Mouse (Mus musculus) G1E (cell line): Measurements from ENCODE around the gene Slc22a23.

ENCODE experiments used
- CTCF ChIP-seq: IDR thresholded peaks from 2 replicates; pipeline ENCODE4 v1.5.1; 2012; ENCODE audit warnings: low read depth, low read length, inconsistent platforms, mixed read lengths
- GATA1 ChIP-seq: IDR thresholded peaks from 2 replicates; pipeline ENCODE4 v1.6.1; 2012; ENCODE audit warnings: borderline replicate concordance, low read length, inconsistent platforms, mixed read lengths
- GATA2 ChIP-seq: IDR thresholded peaks from 2 replicates; pipeline ENCODE4 v1.6.1; 2012; ENCODE audit warnings: low read depth, low read length, inconsistent platforms, borderline replicate concordance
- POLR2AphosphoS5 ChIP-seq: IDR thresholded peaks from 2 replicates; pipeline ENCODE4 v1.6.1; 2012; ENCODE audit warnings: low read depth, low read length, inconsistent platforms; ENCODE audit not compliant: insufficient replicate concordance
- TAL1 ChIP-seq: conservative IDR thresholded peaks from 2 replicates; pipeline ENCODE4 v1.6.1; 2012; ENCODE audit warnings: low read depth, low read length, inconsistent platforms, mixed read lengths

GRCm38 (mm10) chr13:34277611-34278010, 67.4 kb downstream of the Slc22a23 start:
- TF ChIP-seq CTCF (no peak), GATA1 (no peak), POLR2AphosphoS5 (no peak), GATA2 (no peak), TAL1 (no peak)
